Mouse (Mus musculus) C2C12 (cell line): ENCODE measurements around the gene Acad10.
A peak's percentile ranks its signal among the peaks of the same experiment; 100 is the strongest.

Source experiments
- CEBPB ChIP-seq: IDR thresholded peaks from one replicate; pipeline ENCODE4 v1.6.1; 2011; ENCODE audit warnings: low read depth, mild to moderate bottlenecking, control low read depth, moderate library complexity
- CTCF ChIP-seq: IDR thresholded peaks from one replicate; pipeline ENCODE4 v1.5.1; 2011; ENCODE audit not compliant: control insufficient read depth, insufficient read depth, insufficient read length
- MYOD1 ChIP-seq: IDR thresholded peaks from one replicate; pipeline ENCODE4 v1.6.1; 2011; ENCODE audit warnings: low read depth; ENCODE audit not compliant: control insufficient read depth, insufficient read length
- MYOG ChIP-seq: IDR thresholded peaks from one replicate; pipeline ENCODE4 v1.6.1; 2011; ENCODE audit not compliant: control insufficient read depth, insufficient read length; ENCODE audit errors: extremely low read depth
- USF1 ChIP-seq: IDR thresholded peaks from one replicate; pipeline ENCODE4 v1.6.1; 2011; ENCODE audit warnings: low read depth, mild to moderate bottlenecking, control low read depth, moderate library complexity

- TF ChIP-seq CTCF: peak; percentile 91
- TF ChIP-seq MYOG: no peak
- no peak for TF ChIP-seq CEBPB
- no peak for TF ChIP-seq USF1
- no peak for TF ChIP-seq MYOD1
These were observed 58.6 kb downstream of the Acad10 start for GRCm38 (mm10) chr5:121601547-121602299.
